Mouse (Mus musculus): Measurements from ENCODE around the gene Cers5.

DNA sequence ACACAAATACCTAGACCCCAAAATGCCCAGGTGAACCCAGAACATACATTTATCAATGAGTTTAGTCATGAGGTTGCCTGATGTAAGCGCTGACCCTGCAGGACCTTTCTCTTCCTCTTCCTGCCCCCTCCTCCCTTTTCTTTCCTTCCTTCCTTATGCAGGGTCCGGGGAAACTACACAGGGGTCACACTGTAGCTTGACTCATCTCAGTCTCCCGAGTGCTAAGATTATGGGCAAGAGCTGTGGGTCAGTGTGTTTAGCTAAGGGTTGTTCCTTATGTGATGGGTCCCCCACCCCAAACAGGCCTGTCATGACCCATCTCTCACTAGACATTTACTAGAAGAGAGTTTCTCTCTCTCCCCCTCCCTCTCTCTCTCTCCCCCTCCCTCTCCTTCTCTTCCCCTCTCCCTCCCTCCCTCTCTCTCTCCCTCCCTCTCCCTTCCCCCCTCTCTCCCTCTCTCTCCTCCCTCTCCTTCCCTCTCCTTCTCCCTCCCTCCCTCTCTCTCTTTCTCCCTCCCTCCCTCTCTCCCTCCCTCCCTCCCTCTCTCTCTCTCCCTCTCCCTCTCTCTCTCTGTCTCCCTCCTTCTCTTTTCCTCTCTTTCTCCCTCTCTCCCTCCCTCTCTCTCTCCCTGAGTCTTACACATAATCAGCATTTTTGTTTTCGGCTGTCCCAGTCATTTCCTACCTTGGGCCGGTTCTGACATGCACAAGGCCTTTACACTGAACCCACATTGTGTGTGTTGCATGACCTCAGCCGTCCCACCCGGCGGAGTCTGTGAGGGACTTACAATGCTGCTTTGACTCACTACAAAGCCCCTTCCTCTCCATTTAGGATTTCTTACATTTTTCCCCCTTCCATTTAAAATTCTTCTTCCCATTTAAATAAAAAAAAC is 44.9 kb upstream of the Cers5 start:
- no peak for TF ChIP-seq CTCF (IDR thresholded peaks at IDR 0.05; ENCODE audit: insufficient read depth, low read depth, low read length)
- no peak for TF ChIP-seq POLR2A (IDR thresholded peaks at IDR 0.05; ENCODE audit: insufficient read depth, low read depth, low read length)
